Mouse (Mus musculus): ENCODE results near the gene Psma5.
A peak's percentile ranks its signal among the peaks of the same experiment; 100 is the strongest.

The Psma5 gene

DNA sequence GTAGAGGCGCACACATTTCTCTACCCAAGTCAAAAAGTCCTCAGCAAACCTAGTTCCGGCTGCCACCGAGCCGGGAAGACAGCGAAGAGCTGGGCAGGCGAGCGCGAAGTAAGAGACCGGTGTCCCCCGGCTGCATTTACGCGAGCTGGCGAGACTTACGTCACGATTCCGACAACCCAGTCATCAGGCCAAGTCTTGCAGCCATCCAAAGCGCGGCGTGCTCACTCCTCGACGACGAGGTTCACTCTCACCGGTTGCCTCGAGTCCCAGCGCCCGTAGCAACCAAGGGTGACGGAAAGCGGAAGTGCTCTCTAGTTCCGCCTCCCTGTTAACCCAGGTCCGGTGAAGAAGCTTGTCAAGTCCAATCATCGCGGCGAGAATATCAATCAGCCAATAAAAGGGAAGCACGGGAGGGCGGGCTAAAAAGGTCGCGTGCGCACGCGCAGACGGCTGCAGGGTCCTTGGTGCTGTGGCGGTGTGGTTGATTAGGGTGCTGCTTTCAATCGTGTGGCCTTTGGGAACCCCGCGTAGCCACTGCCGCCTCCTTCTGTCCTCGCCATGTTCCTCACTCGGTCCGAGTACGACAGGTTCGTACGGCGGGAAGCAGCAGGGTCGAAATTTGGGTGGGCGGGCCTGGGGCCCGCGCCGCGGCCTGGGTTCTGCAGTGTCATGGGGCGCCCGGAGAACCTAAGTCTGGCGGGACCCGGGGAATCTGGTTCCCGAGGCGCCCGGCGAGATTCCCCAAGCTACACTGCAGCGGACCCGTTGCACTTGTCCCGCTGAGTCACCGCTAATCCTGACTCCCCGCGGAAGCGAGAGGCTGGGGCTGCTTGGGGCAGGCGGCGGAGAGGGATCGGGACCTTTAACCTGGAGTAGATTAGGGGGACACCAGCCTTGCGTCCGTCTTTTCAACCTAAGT, at the start of gene Psma5:
Psma5 (plus strand) TSS at position 208 of the 919 bp plus-strand sequence.
- peak; percentile 8; the same call in 1 of the 2 replicates for TF ChIP-seq GATA4 (IDR thresholded peaks at IDR 0.05; ENCODE audit: insufficient replicate concordance, low read length)

DNA sequence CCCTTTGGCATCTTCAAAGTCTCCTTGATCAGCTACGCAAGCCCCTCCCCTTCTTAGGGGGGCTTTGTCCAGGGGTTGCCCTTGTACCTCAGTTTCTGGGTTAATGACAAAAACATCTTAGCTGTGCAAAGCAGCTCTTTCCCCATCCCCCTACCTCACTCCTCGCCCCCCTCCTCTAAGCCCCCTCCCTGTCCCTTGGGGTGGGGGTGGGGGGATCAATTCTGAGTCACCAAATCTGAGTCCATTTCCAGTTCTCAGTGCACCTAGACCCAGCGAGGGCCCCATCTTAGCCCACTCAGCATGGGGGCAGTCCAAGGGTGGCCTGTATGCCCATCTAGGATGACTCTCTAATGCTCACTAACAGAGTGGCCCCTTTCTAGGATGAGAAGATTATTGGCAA, 47.7 kb upstream of the Psma5 start:
- no peak for TF ChIP-seq GATA4 (IDR thresholded peaks at IDR 0.05; ENCODE audit: insufficient replicate concordance, low read length)

DNA sequence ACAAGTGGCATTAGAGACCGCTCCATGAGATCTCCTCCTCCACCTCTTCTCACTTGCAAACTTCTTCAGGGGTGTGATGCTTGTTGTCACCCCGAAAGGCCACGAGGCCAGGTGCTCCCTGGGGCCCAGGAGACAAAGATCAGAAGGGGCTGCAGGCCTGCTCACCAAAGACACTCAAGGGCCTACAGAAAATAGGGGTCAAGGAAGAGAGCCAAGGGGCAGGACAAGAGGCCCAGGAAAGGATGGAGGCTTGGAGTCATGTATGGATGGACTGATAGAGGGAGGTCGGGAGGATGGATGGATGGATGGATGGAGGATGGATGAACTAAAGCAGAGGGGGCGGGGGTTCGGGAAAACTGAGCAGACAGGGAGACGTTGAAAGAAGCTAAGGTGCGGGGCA, 47.2 kb upstream of the Psma5 start:
- no peak for TF ChIP-seq GATA4 (IDR thresholded peaks at IDR 0.05; ENCODE audit: insufficient replicate concordance, low read length)

DNA sequence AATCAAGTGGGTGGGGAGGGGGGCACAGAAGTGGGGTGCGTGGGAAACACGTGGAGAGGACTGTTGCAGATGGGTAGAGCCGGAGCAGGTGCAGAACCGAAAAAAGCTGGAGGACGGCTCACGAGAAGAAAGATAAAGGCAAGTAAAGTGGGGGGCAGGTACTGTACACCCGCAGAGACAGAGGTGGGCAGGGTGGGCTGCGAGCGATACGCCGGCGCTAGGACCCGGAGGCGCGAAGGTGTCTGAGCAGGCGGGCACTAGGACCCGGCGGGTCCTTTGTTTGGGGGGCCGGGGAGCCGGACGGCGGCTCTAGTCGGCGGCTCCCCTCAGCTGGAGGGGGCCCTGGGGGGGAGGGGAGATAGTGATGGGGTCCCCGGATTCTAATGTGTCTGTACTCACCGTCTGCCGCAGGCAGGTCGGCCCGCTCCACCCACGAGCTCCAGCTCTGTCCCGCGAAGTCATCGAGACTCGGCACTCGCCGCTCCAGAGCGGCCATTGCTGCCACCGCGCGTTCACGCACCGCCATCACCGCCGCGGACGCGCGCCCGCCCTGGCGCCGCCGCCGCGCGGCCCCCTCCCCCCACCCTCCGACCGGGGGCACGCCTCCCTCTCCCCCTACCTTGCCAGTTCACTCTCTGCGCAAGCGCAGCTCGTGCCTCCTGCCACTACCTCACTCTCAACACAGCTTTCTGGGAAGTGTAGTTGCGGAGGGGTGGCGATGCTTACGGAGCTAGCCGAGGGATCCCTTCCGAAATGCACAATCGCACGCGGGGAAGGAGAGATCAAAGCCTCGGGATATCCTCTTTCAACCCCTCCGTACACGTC, 46.6 kb upstream of the Psma5 start:
- no peak for TF ChIP-seq GATA4 (IDR thresholded peaks at IDR 0.05; ENCODE audit: insufficient replicate concordance, low read length)

DNA sequence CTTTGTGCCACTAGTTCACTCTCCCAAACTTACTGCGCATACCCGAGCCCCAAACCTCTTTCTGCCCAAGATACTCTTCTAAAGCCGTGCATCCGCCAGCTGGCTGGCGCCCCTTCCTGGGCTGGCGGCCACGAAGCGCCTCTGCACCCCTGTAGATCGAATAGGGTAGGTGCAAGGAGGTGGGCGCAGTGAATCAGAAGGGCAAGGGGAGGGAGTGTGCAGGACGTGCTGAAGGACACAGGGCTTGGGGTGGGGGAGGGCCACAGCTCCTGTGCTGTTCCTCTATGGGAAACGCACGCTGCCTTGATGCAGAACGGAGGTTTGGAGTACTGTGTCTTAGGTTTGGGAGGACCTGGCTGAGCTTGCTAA, 46.0 kb upstream of the Psma5 start, which contains the start of gene Atxn7l2:
Atxn7l2 (minus strand) TSS at position 164 of the 369 bp plus-strand sequence.
- TF ChIP-seq GATA4 (IDR thresholded peaks at IDR 0.05; ENCODE audit: insufficient replicate concordance, low read length): no peak

DNA sequence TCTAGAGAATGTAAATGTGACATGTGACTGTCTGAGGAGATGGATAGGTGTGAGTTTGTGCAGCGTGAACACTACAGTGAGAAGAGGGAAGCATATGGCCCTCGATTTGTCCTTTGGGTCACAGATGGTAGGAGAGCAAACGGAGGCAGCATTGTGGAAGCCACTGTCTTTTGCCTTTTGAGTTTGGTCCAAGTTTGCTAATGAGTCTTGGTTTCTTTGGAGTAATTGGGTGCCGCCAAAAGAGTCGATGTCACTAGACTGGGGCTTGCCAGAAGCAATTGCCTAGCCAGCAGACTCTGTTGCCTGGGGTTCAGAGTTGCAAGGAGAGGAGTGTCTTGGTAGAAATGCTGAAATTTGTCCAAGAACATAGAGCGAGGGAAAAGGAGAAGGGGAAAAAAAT, 44.9 kb upstream of the Psma5 start:
- no peak for TF ChIP-seq GATA4 (IDR thresholded peaks at IDR 0.05; ENCODE audit: insufficient replicate concordance, low read length)

DNA sequence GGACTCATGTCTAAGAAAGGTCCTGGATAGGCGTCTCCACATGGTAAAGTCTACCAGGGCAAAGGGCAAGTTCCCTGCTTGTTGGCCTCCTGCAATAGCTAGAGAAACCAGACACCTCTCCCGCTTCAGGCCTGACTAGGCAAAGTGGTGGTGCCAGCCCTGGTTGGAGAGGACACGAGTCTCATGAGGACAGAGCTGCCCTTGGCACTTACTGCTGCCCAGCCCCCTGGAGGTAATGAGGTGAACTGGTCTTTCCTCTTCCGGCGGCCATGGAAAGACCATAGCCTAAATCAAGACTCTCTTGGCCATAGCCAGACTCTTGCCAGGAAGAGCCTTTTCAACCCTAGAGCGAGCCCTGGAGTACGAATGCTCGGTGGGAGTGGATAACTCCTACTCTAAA, 44.3 kb upstream of the Psma5 start:
- no peak for TF ChIP-seq GATA4 (IDR thresholded peaks at IDR 0.05; ENCODE audit: insufficient replicate concordance, low read length)

DNA sequence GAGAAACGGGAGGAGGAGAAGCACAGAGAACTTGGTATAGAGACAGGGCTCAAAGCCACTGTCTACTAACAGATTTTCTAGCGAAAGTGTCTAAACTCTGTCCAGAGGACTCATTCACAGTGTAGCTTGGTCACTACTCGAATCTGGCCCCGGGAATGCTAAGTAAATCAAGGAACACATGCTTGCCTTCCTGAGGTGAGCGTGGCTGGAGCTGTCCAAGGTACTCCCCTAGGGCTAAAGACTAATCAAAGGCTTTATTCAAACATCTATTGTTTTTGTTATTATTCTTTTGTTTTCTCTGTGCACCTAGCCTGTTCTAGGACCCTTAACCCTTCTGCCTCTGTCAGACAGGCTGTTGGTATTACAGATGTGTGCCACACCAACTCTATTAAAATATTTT, 42.0 kb upstream of the Psma5 start:
- TF ChIP-seq GATA4 (IDR thresholded peaks at IDR 0.05; ENCODE audit: insufficient replicate concordance, low read length): no peak

DNA sequence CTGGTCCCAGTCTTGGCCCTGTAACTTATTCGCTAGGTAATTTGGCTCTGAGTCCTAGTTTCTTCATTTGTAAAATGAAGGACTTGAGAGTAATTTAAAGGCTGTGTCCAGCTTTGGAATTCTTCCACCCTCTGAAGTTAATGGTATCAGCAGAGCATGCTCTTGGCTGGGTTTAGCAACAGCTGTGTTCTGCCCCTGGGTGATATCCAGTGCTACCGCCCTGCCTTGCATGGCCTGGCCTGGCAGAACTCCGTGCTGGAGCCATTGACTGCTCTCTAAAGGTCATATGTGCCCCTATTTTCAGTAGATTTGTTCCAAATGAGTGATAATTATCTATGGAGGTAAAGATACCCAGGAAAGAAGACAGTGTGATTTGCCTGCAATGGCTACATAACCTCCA, 36.1 kb upstream of the Psma5 start:
- TF ChIP-seq GATA4 (IDR thresholded peaks at IDR 0.05; ENCODE audit: insufficient replicate concordance, low read length): no peak

DNA sequence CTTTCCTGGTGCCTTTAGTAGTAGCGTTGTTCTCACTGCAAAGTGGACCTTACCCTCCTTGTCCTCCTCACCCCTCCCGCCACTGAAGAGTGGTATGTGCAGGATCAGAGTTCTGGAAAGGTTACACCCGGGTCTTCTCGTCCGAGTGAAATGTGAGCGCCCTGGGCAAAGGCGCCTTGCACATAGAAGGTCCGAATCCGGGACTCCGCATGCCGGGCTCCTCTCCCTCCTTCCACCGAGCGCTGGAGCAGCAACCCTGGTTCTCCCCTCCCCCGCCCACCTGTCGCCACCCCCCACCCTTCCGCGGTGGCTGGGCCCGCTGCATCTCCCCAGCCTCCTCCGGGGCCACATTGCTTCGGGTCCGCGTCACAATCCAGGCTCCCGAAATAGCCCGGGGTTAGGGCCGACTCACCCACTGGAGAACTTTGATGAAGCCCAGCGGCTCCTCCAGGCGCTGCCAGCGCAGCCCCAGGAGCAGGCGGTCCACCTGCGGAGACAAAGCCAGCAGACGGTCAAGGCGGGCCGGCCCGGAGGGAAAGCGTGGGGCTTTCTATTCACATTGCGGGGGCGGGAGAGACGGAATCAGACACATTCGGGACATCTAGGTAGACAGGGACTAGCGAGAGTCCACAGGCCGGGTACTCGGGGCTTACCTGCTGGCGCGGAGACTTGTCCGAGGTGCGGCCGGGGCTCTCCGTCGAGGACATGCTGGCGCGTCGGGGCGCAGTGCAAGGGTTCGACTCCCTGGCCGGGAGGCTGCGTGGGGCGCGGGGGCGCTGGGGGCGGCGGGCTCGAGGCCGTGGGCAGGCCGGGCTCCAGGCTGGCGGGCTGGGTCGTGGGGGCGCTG, 30.8 kb upstream of the Psma5 start:
- no peak for TF ChIP-seq GATA4 (IDR thresholded peaks at IDR 0.05; ENCODE audit: insufficient replicate concordance, low read length)

DNA sequence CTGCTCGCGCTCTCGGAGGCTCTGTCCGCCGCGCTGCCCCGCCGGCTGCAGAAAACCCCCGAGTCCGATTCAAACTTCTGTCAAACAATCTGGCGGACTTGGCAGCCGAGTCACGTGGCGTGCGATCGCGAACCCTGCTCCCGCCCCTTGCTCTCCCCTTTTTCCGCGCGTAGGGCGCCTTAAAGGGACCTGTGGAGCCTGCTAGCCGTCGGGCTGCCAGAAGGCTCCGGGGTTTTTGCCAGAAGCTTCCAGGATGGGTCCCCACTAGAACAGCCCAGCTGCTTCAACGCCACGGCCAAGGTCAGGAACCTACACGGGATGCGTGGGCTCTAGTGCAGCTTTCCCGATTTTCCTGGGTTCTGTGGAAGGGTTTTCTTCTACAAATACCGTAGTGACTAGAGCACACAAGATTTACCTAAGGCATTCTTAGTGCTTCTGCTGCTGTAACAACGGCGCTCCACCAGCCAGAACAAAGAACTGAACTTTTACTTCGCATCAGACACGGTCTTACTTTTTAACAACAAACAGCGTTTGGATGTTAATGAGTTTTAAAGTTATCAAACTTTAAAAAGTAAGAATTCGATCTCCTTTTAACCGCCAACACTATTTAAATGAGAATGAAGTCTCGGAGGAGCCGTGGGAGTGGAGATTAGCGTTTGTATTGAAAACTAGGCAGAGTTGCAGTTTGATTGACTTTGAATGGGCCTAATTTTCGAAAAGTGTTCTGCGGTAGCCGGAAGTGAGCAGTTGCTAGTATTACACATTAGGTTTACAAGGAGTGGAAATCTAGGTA, 30.0 kb upstream of the Psma5 start, which contains the start of gene Sypl2:
Sypl2 (minus strand) TSS at position 91 of the 793 bp plus-strand sequence.
- TF ChIP-seq GATA4 (IDR thresholded peaks at IDR 0.05; ENCODE audit: insufficient replicate concordance, low read length): no peak

DNA sequence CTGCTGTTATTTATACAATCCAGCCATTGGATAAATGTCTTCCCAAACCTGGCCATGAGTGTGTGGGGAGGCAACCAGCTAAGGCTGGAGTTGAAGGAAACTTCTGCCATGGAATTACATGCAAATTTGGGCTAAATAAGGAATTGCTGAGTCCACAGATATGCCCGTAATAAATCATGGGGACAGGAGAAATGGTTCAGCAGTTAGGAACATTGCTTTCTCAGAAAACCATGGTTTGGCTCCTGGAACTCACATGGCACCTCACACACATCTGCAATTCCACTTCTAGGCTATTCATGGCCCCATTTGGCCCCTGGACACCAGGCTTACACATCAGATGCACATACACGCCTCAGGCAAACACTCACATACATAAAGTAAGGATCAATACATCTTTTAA, 29.2 kb upstream of the Psma5 start:
- no peak for TF ChIP-seq GATA4 (IDR thresholded peaks at IDR 0.05; ENCODE audit: insufficient replicate concordance, low read length)

DNA sequence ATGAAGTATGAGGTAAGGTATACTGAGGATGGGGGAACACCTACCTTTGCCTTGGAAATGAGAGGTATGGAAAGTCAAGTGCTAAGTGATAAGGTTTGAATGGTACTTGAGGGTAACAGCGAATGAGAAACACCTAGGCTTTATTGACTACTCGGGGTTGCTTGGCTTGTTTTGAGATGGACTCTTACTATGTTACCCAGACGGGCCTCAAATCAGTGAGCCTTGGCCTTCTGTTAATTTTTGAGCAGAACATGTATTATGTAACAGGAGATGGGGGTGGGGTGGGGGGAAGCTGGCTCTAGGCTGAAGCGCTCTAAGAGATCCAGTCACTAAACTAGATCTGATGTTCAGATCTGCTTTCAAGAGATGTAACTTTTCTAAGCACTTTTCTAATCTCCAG, 25.1 kb upstream of the Psma5 start:
- no peak for TF ChIP-seq GATA4 (IDR thresholded peaks at IDR 0.05; ENCODE audit: insufficient replicate concordance, low read length)

DNA sequence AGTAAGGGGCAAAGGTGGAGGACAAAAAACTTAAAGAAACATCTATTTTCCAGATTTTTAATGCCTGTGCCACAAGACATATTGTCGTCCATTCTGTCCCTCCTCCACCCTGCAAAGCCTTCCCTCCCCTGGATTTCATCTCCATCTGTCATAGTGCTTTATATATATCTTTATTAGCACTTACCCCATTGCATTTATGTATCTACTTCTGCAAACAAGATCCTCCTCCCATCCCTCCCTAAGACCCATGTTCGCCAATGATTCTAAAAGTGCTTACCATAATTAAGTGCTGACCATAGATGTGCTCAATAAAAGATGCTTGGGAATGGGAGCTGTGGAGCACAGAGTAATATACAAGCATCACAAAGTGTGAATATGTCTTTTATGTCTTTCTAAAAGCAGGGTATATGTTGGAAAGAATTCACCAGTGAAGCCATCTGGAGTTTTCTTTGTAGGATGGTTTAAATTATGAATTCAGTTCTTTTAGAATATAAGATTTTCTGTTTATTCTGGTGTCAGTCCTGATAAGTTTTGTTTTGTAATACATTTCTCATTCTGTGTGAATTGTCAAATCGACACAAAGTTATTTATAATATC, 15.4 kb upstream of the Psma5 start:
- no peak for TF ChIP-seq GATA4 (IDR thresholded peaks at IDR 0.05; ENCODE audit: insufficient replicate concordance, low read length)

Data from liver, adult (tissue).